Mouse (Mus musculus): ENCODE measurements around the gene Ets1.

- TF ChIP-seq POLR2A (IDR thresholded peaks at IDR 0.05; ENCODE audit: borderline replicate concordance, low read depth, low read length) (no peak), CTCF (IDR thresholded peaks at IDR 0.05; ENCODE audit: low read depth, low read length) (no peak)
Observed at GRCm38 (mm10) chr9:32675671-32676409, 39.8 kb downstream of the Ets1 start.

All from bone marrow macrophage, adult 2 months (primary cell).